Mouse (Mus musculus) cortical plate, adult 2 months (tissue): Measurements from ENCODE around the gene Fkrp. TPM values are rescaled to one million over a fixed set of nuclear protein-coding genes. Genes with fewer than 3 reads are reported as not detected.

Experiments
- H3K27ac ChIP-seq: fragments of 200-500 bp; 2 replicates; pipeline ENCODE4 v1.5.1; 2012; ENCODE audit warnings: low read length, control low read depth, inconsistent platforms; ENCODE audit not compliant: insufficient read depth
- H3K4me1 ChIP-seq: fragments of 200-500 bp; 2 replicates; pipeline ENCODE4 v1.6.1; 2011; ENCODE audit warnings: low read length; ENCODE audit not compliant: control insufficient read depth, insufficient read depth
- H3K4me3 ChIP-seq: fragments of 200-500 bp; 2 replicates; pipeline ENCODE4 v1.5.1; 2011; ENCODE audit warnings: mild to moderate bottlenecking, low read length, control low read depth; ENCODE audit not compliant: insufficient read depth
- CTCF ChIP-seq: fragments of 200-500 bp; IDR thresholded peaks from 2 replicates; pipeline ENCODE4 v1.5.1; 2011; ENCODE audit warnings: mild to moderate bottlenecking, control low read depth, low read length; ENCODE audit not compliant: insufficient read depth; ENCODE audit errors: extremely low read depth
- POLR2A ChIP-seq: fragments of 200-500 bp; IDR thresholded peaks from 2 replicates; pipeline ENCODE4 v1.6.1; 2011; ENCODE audit warnings: mild to moderate bottlenecking, low read length, control low read depth; ENCODE audit not compliant: insufficient read depth; ENCODE audit errors: extremely low read depth
- polyA plus RNA-seq: library from polyadenylated mRNA; depleted of rRNA; stranded (reverse); fragments of >200 nt; gene quantifications from 2 replicates; pipeline ENCODE4 v1.2.3, GENCODE M21; 2012

Fkrp gene
- polyA plus RNA-seq, 1 experiment = 42.3 TPM

GRCm38 (mm10) chr7:16837916-16838803 is 21.6 kb upstream of the Fkrp start:
- Histone ChIP-seq H3K27ac (no peak overlapping the region), H3K4me1 (0 out of 2 replicates have a peak, but pooled peaks cover 2% of the 10 kb centered on the region), H3K4me3 (no peak overlapping the region)
- no peak for TF ChIP-seq POLR2A
- no peak for TF ChIP-seq CTCF

GRCm38 (mm10) chr7:16830449-16830848 is 13.9 kb upstream of the Fkrp start:
- Histone ChIP-seq H3K4me3 (no peak overlapping the region), H3K4me1 (peaks cover 15% of the 10 kb centered on the region), H3K27ac (no peak overlapping the region)
- no peak for TF ChIP-seq POLR2A
- no peak for TF ChIP-seq CTCF

- Histone ChIP-seq H3K27ac (no peak overlapping the region), H3K4me3 (no peak overlapping the region), H3K4me1 (peaks cover 31% of the 10 kb centered on the region)
- TF ChIP-seq CTCF = no peak
- no peak for TF ChIP-seq POLR2A
These were observed 10.7 kb upstream of the Fkrp start for GRCm38 (mm10) chr7:16827274-16827673.

DNA sequence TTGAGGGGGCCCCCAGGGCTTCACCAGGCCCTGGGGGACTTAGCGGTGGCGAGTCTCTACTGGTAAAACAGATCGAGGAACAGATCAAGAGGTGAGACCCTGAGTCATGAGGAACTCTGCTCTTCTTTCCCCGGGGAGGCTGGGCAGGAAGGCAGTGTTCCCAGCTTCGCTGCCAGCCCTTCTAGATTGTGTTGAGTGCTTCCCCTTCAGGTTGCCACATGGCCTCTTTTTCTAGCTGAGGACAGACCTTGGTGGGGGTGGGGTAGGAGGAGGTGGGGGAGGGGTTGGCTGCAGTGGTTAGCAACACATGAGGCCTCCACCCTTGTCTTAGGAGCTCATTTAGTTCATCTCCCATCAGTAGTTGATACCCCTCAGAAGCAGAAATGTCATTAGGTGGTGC is 10.0 kb upstream of the Fkrp start:
- H3K4me1 ChIP-seq = peaks cover 35% of the 10 kb centered on the region
- no peak overlapping the region for H3K4me3 ChIP-seq
- TF ChIP-seq POLR2A (no peak), CTCF (no peak)
- 0 out of 2 replicates have a peak overlapping the region, but pooled peaks have one; percentile 6 for H3K27ac ChIP-seq

DNA sequence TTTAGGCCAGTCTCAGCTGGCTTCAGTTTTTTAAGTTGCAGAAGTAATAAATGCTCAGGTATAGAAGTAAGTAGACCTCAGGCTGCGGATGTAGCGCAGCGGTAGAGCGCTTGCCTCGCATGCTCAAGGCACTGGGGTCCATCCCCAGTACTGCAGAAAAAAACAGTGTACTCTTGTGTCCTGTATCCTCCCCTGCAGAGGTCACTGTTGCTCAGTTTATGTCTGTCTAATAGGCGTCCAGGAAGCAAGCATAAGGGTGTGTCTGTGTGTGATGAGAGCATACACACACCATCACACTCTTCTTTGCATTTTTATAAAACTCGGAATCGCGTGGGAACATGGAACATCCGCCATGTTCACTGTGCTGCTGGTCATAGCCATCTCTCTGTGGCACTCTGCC is 9.3 kb upstream of the Fkrp start:
- H3K27ac ChIP-seq = no peak overlapping the region
- H3K4me1 ChIP-seq = peaks cover 39% of the 10 kb centered on the region
- no peak overlapping the region for H3K4me3 ChIP-seq
- TF ChIP-seq POLR2A (no peak), CTCF (0 out of 2 replicates have a peak, but pooled peaks have one; percentile 10)

- TF ChIP-seq CTCF (no peak), POLR2A (0 out of 2 replicates have a peak, but pooled peaks have one; percentile 24)
- H3K4me3 ChIP-seq = no peak overlapping the region
- peaks cover 46% of the 10 kb centered on the region for H3K4me1 ChIP-seq
- H3K27ac ChIP-seq = peak overlapping the region; percentile 83
These were observed 7.2 kb upstream of the Fkrp start for GRCm38 (mm10) chr7:16823734-16824133.

DNA sequence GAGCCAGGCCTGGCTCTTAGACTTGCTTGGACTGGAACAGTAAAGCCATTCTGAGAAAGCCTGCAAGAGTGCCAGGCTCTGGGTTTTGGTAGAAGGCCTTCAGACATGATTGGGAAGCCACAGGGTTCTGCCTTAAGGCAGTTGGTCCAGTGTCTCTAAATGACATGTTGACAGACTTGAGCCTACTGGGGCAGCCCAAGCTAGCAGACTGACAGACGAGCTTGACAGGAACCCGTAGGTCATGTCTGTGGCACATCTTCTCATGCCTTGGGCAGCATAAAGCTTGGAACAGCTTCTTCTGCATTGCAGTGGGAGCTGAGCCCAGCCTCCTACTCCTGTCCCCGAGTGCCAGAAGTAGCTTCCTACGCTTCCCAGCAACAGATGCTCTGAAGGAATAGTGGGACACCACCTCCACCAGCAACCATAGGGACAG is 5.2 kb upstream of the Fkrp start:
- H3K27ac ChIP-seq = peak overlapping the region; percentile 83
- no peak overlapping the region for H3K4me3 ChIP-seq
- peaks cover 41% of the 10 kb centered on the region for H3K4me1 ChIP-seq
- TF ChIP-seq POLR2A = peak; percentile 47; the same call in 1 of the 2 replicates
- no peak for TF ChIP-seq CTCF

GRCm38 (mm10) chr7:16821091-16821490 is 4.6 kb upstream of the Fkrp start:
- no peak overlapping the region for H3K4me3 ChIP-seq
- TF ChIP-seq POLR2A (no peak), CTCF (no peak)
- H3K4me1 ChIP-seq = peaks cover 41% of the 10 kb centered on the region
- H3K27ac ChIP-seq = peak overlapping the region; percentile 83

GRCm38 (mm10) chr7:16820271-16820763 is 3.8 kb upstream of the Fkrp start:
- Histone ChIP-seq H3K4me3 (no peak overlapping the region), H3K4me1 (peaks cover 40% of the 10 kb centered on the region), H3K27ac (peak overlapping the region; percentile 5)
- TF ChIP-seq POLR2A (no peak), CTCF (no peak)
